Mouse (Mus musculus): Measurements from ENCODE around the gene Dock9.
"Not testable (repeated sequence)": the region's sequence is repeated elsewhere in the genome, so short reads cannot be mapped to it uniquely, and the experiment has no call there.

Gene Dock9

DNA sequence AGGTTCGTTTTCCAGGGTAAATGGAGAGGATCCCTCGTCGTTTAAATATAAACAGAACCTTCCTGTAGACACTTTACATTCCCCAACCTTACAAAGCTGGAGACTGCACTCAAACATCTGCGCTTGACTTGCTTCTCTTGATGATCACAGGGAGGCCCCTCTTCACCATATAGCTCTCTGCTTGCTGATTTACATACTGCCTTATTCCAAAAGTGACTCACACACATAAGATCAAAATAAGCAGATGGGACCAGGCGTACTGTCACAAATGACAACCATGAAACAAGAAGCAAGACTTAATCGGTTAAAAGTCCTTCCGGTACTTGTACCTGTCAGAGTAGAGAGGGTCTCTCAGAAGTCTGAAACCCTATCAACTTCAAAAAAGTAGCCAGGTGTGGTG, 63.4 kb downstream of the Dock9 start:
- no peak for DNase-seq

DNA sequence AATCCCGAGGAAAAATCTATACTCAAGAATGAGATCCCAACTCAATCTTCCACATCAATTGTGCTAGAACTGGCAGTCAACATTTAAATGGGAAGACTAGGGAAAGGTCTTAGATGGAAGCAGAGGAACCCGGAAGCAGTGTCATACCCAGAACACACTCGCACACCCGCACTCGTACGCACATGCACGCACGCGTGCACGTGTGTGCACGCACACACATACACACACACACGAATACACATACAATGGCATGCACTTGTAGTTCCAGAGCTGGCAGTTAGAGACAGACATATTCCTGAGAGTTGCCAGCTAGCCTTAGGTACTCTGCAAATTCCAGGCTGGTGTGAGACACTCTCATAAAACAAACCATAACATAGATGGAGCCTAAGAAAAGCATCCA, 63.9 kb downstream of the Dock9 start:
- DNase-seq, result no peak

- no peak for DNase-seq
Measured at GRCm38 (mm10) chr14:121732196-121732595, 65.4 kb downstream of the Dock9 start.

DNA sequence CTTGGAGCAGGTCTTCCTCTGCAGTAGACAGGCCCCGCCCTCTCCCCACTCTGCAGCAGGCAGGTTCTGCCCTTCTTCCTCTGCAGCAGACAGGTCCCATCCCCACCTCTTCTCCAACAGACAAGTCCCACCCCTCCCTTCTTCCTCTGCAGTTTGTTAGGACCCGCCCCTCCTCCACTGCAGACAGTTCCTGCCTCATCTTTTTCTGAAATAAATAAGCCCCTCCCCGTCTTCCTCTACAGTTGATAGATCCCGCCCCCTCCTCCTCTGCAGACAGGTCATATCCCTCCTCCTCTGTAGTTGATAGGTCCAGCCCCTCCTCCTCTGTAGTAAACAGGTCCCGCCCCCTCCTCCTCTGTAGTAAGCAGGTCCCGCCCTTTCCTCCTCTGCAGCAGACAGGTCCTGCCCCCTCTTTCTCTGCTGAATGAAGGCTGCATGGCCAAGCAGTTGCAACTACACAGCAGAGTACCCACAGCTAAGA, 65.9 kb downstream of the Dock9 start:
- DNase-seq, result no peak

GRCm38 (mm10) chr14:121730966-121731365, 66.7 kb downstream of the Dock9 start:
- no peak for DNase-seq

- no peak for DNase-seq
Measured at GRCm38 (mm10) chr14:121727996-121728395, 69.6 kb downstream of the Dock9 start.

DNA sequence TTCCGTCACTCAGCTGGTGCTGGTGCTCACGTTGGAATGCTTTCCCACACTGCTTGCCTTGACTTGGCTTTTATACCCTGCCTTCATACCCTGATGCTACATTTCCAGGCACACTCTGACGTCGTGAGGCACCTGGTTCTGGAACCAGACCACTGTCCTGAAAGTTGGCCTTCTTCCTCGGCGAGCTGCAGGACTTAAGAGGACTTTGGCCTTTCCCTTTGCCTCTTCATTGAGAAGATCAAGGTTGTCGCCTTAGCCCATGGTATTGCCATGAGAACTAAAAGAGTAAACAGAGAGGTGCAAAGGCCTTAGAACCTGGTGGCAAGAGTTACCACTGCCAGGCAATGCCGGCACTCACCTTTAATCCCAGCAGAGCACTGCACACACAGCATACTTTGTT, 73.1 kb downstream of the Dock9 start:
- no peak for DNase-seq

DNA sequence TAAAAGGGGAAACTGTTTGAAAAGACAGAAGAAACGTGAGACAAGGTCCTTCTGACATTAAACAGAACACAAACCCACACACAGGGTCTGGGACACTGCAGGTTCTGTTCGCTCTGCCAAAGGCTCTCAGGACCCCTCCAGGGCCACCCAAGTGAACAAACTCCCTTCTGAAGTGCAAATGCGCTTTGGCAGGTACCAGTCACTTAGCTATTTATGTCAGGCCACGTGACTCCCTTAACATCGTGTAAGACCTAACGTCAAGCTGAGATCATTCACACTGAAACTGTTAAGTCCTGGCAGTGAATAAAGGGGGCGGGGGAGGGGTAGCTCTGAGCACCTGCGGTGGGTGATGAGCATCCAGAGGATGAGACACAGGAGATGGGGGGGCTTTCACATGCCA, 74.9 kb downstream of the Dock9 start:
- no peak for DNase-seq

DNA sequence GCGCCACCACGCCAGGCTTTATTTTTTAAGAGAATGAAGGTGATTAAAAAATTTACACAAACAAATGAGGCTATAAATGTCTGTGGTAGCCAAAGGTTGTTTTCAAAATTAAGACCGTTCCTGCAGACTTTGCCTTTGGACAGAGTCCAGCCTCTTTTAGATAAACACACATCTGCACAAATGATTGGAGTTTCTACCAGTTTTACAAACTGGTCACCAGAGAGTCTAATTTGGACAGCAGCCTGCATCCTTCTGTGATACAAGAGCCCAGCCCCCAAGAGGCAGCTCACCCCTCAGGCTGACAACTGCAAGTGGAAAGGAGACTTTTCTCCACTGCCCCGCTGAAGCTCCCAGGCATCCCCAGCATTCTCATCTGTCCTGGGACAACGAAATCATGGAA, 76.2 kb downstream of the Dock9 start:
- DNase-seq, result no peak

DNA sequence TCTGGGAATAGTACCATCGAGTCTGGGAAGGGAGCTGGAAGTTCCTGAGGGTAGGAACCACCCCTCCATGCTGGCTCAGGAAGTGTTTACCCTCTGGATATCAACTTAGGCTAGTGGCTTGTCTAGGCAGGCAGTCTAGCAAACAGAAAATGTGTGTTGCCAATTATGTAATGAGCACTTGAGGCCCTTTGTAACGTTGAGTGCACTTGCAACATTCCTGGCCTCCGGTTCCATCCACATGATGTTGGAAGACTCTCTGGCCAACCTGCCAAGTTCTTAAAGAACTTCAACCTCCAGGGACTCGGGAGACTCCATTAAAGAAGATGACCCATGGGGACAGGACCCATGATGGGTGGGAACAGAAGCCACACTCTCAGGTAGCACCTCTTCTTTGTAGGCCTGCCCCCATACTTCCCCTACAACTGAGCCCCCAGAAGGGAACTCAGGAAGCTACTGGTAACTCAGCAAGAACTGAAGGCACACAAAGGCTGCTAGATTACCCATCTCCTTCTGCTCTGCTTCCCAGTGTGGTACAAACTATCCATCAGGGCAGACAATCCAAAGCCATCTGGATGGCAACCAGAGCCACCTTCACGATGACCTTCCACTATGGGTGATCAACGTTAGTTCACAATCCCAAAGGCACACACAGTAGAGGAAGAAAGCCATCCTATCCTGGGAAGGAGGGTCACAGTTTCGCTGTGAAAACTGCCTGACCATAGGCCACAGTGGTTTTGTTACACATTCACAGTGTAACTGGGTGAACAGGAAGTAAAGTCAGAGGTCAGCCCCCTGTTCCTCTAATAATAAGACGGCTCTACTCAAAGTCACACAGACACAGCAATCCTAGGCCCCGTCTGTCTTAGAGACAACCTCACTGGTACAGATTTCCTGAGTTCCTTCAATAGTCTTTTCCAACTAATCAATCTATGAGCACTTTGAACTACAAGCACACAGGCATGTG, 77.7 kb downstream of the Dock9 start:
- DNase-seq, result no peak

GRCm38 (mm10) chr14:121714799-121715198, 82.8 kb downstream of the Dock9 start:
- DNase-seq, result not testable (repeated sequence)

DNA sequence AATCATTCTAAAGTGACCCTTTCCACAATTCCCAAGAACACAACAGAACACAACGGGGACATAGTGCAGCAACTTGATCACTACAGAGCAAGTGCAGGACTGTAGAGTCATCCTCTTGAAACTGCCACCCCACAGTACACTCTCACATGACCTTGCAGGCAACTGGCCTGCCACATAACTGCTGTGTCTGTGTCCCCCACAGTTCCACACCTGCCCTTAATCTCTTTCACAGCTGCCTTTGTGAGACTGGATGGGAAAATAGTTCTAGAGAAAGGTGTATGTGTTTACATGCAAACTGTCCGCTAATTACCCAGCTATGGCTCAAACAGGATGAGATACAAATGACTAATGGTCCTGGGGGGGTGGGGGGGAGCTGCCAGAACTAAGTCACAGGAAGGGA, 83.4 kb downstream of the Dock9 start:
- DNase-seq, result no peak

GRCm38 (mm10) chr14:121713830-121714197, 83.8 kb downstream of the Dock9 start:
- DNase-seq, result no peak

- no peak for DNase-seq
Measured at GRCm38 (mm10) chr14:121713166-121713829, 84.3 kb downstream of the Dock9 start.

DNA sequence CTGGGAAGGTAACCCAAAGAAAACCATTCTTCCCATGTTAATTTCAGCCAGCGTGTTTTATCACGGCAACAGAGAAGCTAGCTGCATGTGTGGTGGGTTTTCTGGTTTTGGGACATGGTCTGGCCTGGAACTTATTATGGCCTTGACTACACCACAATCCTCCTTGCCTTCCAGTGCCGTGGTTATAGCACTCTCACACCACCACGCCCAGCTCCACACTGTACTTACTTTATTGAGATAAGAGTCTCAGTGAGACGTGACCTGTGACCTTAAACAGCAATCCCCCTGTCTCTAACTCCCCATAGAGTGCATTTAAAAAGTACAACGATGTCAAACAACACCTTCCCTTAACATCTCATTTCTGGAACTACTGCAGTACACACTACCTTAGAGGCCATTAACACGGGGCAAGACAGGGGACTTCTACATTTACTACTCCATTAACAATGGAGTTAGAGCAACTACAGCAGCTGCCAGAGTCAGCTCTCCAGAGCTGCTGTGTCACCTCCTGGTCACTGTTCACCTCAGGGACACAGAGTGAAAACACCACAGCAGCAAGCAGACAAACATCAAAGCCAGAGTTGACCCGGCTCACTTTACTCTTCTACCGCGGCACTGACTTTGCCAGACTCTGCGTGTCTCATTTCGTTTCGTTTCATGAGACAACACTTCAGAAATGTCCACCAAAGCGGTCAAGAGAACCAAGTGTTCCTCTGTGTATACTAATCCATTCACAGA, 86.4 kb downstream of the Dock9 start:
- DNase-seq, result no peak

DNA sequence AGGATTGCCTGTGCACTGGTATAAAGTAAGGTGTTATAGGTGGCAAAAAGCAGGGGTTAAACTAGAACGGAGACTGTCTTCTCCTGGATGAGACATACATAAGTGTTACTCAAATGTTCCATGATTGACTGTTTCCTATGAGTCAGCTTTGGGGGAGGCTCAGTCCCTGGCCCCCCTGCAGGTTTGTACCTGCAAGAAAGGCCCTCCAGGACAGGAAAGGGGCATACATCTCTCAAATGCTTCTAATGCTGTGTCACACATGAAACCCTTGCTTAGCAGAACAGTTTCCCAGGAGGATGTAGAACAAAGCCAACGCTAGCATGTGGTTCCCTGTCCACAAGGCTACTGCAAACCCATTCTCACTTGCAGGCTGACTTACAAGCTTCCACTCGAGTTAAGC, 87.5 kb downstream of the Dock9 start:
- DNase-seq, result no peak

DNA sequence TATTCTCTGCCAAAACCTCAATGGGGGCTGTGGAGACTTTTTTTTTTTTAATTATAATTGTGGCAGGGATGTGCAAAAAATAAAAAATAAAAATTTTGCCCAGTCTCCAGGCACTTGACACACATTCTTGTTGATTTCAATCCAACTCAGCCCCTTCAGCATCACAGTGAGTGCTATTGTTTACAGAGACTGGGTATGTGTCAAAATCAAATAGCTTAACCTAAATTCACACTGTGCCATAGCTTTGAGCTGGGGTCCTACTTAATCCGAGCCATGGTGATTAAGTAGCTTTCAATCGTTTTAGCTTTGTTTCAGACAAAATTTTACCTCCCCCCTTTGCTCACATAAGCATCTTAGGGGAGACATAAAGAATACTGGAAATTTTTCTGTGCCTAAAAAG, 89.4 kb downstream of the Dock9 start:
- DNase-seq, result no peak

DNA sequence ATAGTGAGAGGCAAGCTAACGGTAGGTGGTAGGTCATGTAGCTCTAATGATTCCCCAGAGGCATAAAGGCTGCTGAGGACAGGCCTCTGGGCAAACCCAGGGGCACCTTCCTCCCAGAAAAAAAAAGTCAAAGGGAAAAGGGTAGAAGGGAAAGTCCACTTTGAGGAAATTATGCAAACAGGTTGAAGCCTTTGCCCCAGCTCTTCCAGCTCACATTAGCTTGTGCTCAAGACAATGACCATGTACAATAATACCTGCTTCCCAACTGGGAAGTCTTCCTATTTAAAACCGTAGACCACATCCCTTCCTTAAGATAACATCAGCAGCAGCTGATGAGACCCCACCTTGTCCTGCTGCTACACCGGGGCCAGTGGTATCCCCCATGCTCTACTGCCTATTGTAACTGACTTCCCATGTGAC, 91.1 kb downstream of the Dock9 start:
- no peak for DNase-seq

GRCm38 (mm10) chr14:121705644-121706043, 92.0 kb downstream of the Dock9 start:
- no peak for DNase-seq

- no peak for DNase-seq
Measured at GRCm38 (mm10) chr14:121702534-121702933, 95.1 kb downstream of the Dock9 start.

GRCm38 (mm10) chr14:121700013-121700412, 97.6 kb downstream of the Dock9 start:
- no peak for DNase-seq

- no peak for DNase-seq
Measured at GRCm38 (mm10) chr14:121698620-121698950, 99.1 kb downstream of the Dock9 start.
